Mouse (Mus musculus): ENCODE results near the gene Pifo.
"Not testable (repeated sequence)": the region's sequence is repeated elsewhere in the genome, so short reads cannot be mapped to it uniquely, and the experiment has no call there.

Gene Pifo

GRCm38 (mm10) chr3:106014546-106014945 is at the start of gene Pifo:
TSS of gene Pifo (minus strand) at chr3:106014646.
- no peak for DNase-seq (ENCODE audit: low spot score)

GRCm38 (mm10) chr3:106057966-106058365 is 43.5 kb upstream of the Pifo start:
- no peak for DNase-seq (ENCODE audit: low spot score)

- DNase-seq (ENCODE audit: low spot score): no peak
These were observed 37.5 kb upstream of the Pifo start for GRCm38 (mm10) chr3:106051896-106052295.

GRCm38 (mm10) chr3:106040306-106040705 is 25.9 kb upstream of the Pifo start:
- DNase-seq (ENCODE audit: low spot score): no peak

GRCm38 (mm10) chr3:106032781-106033180 is 18.3 kb upstream of the Pifo start, which contains the start of gene Chil5:
TSS of gene Chil5 (minus strand) at chr3:106032814.
- no peak for DNase-seq (ENCODE audit: low spot score)

- DNase-seq (ENCODE audit: low spot score): no peak
These were observed 9.7 kb upstream of the Pifo start for GRCm38 (mm10) chr3:106024135-106024534.

- DNase-seq (ENCODE audit: low spot score): peak; percentile 24
These were observed 7.4 kb upstream of the Pifo start for GRCm38 (mm10) chr3:106021840-106022239.

GRCm38 (mm10) chr3:106003360-106003759 is 11.1 kb downstream of the Pifo start:
- not testable (repeated sequence) for DNase-seq (ENCODE audit: low spot score)

GRCm38 (mm10) chr3:106001416-106002370 is 12.8 kb downstream of the Pifo start:
- no peak for DNase-seq (ENCODE audit: low spot score)

- DNase-seq (ENCODE audit: low spot score): no peak
These were observed 13.6 kb downstream of the Pifo start for GRCm38 (mm10) chr3:106000707-106001375.

GRCm38 (mm10) chr3:105994730-105995129 is 19.7 kb downstream of the Pifo start:
- DNase-seq (ENCODE audit: low spot score): no peak

GRCm38 (mm10) chr3:105991653-105992283 is 22.7 kb downstream of the Pifo start:
- DNase-seq (ENCODE audit: low spot score): peak; percentile 82

GRCm38 (mm10) chr3:105989611-105990010 is 24.8 kb downstream of the Pifo start:
- DNase-seq (ENCODE audit: low spot score): not testable (repeated sequence)

GRCm38 (mm10) chr3:105974174-105974573 is 40.3 kb downstream of the Pifo start:
- no peak for DNase-seq (ENCODE audit: low spot score)

GRCm38 (mm10) chr3:105973411-105973810 is 41.0 kb downstream of the Pifo start, which contains the start of gene Ovgp1:
TSS of gene Ovgp1 (plus strand) at chr3:105973711.
- no peak for DNase-seq (ENCODE audit: low spot score)

- no peak for DNase-seq (ENCODE audit: low spot score)
These were observed 42.5 kb downstream of the Pifo start for GRCm38 (mm10) chr3:105971831-105972446.

GRCm38 (mm10) chr3:105960700-105961099 is 53.7 kb downstream of the Pifo start:
- peak; percentile 24 for DNase-seq (ENCODE audit: low spot score)

- DNase-seq (ENCODE audit: low spot score): no peak
These were observed 54.4 kb downstream of the Pifo start, which contains the start of gene Atp5f1 for GRCm38 (mm10) chr3:105959999-105960398. TSS of gene Atp5f1 (minus strand) at chr3:105960099.

- DNase-seq (ENCODE audit: low spot score): no peak
These were observed 54.9 kb downstream of the Pifo start for GRCm38 (mm10) chr3:105959585-105959984.

GRCm38 (mm10) chr3:105958974-105959580 is 55.4 kb downstream of the Pifo start, which contains the start of gene Wdr77:
TSS of gene Wdr77 (plus strand) at chr3:105959369.
- peak; percentile 100 for DNase-seq (ENCODE audit: low spot score)

- DNase-seq (ENCODE audit: low spot score): peak; percentile 38
These were observed 56.2 kb downstream of the Pifo start for GRCm38 (mm10) chr3:105958204-105958603.
